Mouse (Mus musculus) fibroblast of lung, adult 2 months (primary cell): ENCODE measurements at regions not wholly inside any gene's neighbourhood (a gene's known extent, or its start where the extent isn't known, plus 50 kb on each side); places are given as distances from the start of the nearest gene placed in this dataset.

Source experiments
- DNase-seq: peaks from one replicate; pipeline ENCODE4 v3.0.0-alpha.2; 2011; ENCODE audit warnings: low read depth

- no peak for DNase-seq
Measured at GRCm38 (mm10) chr9:101551256-101551655, 299.7 kb upstream of the Ppp2r3a start.

- DNase-seq: no peak
Measured at GRCm38 (mm10) chr9:101546213-101546832, 294.7 kb upstream of the Ppp2r3a start.

GRCm38 (mm10) chr9:101518137-101518536 is 266.5 kb upstream of the Ppp2r3a start:
- DNase-seq: no peak

DNA sequence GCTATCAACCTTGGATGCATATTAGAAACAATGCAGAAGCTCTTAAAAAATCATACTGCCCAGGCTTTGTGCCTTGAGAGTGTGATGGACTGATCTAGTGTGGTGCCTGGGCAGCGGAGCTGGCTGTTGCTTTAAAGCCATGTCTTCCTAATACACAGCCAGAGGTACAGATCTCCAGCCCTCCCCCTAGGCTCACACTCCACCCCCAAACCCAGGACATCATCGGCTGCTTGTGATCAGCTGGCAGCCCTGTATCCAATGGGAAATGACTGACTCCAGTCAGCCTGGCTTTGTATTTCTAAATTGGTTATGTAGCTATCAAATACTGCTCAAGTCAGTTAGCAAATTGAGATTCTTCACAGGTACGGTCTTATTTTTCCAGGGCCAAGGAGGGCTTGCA is 259.2 kb upstream of the Ppp2r3a start:
- no peak for DNase-seq

GRCm38 (mm10) chr9:101509196-101509595 is 257.6 kb upstream of the Ppp2r3a start:
- DNase-seq: no peak

DNA sequence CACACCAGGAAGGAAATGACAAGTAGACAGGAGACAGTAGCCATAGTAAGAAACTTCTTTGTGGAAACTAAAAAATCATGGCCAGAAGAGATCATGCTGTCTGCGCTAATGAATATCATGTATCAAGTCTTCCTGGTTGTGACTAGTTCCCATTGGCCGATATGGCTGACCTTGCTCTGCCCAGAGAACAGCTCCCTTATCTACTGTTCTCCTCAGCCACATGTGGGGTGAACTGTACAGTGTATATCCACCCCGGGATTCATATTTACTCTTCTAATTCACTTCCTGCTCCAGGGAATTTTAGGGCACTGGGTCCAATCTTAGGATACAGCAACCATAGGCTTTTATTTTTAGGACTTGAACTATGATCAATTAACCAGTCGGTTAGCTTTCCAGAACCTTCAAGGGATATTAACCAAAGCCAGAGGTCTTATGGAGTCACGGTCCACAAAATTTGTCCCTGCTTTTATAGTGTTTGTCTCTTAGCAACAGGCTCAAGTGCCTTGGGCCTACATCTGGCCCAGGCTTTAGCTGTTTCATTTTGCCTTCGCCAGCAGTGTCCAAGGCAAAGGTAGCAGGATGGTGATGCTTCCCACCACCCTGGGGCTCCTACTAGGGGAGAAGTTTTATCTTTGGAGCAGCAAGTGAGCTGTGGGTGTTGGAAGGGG is 255.6 kb upstream of the Ppp2r3a start:
- DNase-seq: no peak

GRCm38 (mm10) chr9:101501706-101502465 is 250.3 kb upstream of the Ppp2r3a start:
- DNase-seq: no peak

- DNase-seq: peak; percentile 92
Measured at GRCm38 (mm10) chr9:101501036-101501435, 249.4 kb upstream of the Ppp2r3a start.

DNA sequence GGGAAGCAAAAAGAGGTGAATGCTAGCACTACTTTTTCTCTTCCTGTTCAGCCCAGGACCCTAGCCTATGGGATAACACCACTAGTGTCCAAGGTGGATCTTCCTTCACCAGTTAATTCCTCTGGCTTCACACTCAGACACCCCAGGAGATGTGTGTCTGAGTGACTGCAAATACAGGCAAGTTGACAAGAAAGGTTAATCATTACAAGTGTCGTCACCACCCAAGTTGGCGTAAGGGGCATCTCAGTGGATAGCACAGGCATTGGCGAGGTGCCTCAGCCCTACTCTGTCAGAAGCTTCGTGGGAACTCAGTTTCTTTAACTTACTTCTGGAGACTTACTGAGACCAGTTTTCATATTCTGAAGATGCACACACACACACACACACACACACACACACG is 247.1 kb upstream of the Ppp2r3a start:
- DNase-seq: no peak

- DNase-seq: no peak
Measured at GRCm38 (mm10) chr9:101495768-101496167, 244.2 kb upstream of the Ppp2r3a start.

GRCm38 (mm10) chr9:101489013-101489412 is 237.4 kb upstream of the Ppp2r3a start:
- DNase-seq: no peak

DNA sequence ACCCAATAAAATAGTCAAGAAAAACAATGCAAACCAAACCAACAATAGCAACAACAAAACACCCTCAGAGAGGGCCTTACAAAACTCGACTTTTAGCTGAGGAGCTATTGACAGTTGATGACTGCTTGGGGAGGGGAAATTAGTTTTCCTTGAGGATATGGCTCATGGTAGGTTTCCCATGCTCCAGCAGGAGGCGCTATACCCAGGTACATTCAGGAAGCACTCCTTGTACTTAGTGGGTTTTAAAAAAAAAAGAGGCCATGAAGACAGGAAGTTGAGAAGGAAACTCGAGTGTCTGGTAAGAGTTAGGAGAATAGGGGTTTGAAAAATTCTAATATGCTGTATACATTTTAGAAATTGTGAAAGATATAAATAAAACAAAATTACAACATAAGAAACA is 224.6 kb upstream of the Ppp2r3a start:
- DNase-seq: no peak

GRCm38 (mm10) chr9:101473074-101473461 is 221.5 kb upstream of the Ppp2r3a start:
- DNase-seq: no peak

DNA sequence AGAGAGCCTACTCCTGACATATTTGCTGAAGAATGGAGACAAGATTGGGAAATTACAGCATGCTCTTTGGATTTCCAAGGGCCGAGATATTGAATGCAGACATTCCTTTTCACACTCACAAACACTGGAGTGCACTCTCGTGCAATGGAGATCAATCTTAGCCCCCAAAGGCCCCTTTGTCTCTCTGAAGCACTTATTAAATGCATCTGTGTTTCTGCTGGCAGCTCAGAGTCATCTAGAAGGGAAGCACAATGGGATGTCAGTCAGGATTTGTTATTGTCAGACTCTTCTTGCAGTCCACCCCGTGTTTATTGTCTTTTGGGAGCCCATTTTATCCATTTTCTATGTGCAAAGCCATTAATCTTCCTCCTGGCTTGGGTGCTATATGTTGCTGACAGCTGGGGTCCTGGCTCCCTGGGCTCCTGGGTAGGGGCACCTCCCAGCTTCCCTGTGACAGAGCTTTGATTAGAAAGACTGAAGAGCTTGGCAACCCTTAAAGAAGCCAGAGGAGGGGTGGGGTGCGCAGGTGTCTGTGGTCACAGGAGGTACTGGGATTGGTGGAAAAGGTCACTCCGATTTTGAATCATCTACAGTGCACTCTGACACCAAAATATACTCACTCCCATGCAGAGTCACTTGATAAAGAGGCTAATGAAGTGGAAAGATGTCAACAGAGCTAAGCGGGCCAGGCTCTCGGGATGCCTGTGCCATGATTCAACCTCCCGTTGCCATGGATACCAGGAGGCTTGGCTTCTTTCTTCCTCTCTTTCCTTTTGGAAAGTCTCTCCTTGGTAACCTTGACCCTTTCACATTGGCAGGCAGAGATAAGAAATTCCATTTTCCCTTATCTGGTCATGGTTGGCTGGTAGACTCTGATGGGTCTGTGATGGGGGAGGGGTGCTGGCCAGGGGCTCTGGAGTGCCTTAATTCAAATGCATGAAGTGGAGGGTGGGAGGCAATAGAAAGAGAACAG is 220.8 kb upstream of the Ppp2r3a start:
- peak; percentile 49 for DNase-seq

GRCm38 (mm10) chr9:101471665-101472064 is 220.1 kb upstream of the Ppp2r3a start:
- no peak for DNase-seq

- peak; percentile 69 for DNase-seq
Measured at GRCm38 (mm10) chr9:101469756-101470155, 218.2 kb upstream of the Ppp2r3a start.

GRCm38 (mm10) chr9:101464727-101465427 is 213.3 kb upstream of the Ppp2r3a start:
- DNase-seq: no peak

DNA sequence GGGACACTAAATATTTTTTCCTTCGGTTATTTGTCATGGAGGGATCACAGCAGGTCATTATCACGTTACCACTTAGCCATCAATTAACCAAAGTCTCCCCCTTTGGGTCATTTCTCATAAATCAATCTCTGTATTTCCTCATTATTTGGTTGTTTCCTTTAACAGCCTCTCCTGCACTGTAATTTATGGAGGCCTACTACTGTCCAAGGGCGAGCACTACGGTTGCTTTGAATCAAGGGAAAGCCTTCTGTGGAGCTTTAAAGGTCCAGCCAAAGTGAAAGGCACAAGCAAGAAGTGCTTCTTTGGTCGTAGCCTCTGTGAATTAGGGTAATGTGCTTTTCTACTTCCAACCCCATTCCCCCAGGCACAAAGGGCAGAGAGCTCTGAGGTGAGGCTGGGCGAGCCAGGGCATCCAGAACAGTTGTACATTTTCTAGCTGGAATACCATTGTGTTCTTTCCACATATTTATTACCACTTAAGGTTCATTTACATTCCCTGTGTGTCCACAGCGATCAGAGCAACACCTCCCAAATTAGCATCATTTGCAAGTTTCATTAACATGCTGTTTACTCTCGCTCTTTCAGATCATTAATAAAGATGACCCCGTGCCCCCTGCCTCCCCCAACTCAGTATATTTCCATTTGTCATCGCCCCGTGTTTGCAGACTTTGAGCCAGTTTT is 207.5 kb upstream of the Ppp2r3a start:
- DNase-seq: no peak

- DNase-seq: no peak
Measured at GRCm38 (mm10) chr9:101458306-101458946, 206.8 kb upstream of the Ppp2r3a start.

- no peak for DNase-seq
Measured at GRCm38 (mm10) chr9:101446316-101446715, 194.7 kb upstream of the Ppp2r3a start.
